Mouse (Mus musculus) frontal cortex, postnatal 14 days (tissue): Measurements from ENCODE around the gene Cngb1.
"Not testable (repeated sequence)": the region's sequence is repeated elsewhere in the genome, so short reads cannot be mapped to it uniquely, and the experiment has no call there.

Experiments
- DNase-seq, 2 experiments: peaks; one replicate each; pipeline ENCODE4 v3.0.0; 2022; ENCODE audit warnings: low spot score in 2 of 2

Cngb1 gene

DNA sequence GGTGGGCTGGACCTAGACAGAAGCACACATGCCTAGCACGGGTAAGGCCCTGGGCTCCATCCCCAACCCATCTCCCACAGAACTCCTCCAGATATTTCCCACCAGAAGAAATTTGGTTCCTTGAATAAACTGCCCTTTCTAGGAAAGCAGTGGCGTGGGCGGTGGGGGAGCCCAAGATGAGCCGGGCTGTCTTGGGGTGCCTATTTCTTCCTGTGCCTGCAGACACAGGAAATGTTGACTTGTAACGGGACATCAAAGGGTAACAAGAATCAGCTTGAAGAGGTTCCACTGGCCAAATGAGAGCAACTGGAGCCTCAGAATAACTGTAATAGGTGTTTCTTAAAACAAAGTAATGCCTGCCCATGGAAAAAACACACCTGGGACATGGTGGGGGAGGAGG is 59.1 kb downstream of the Cngb1 start:
- DNase-seq = no peak

GRCm38 (mm10) chr8:95245180-95245579 is 61.2 kb downstream of the Cngb1 start:
- no peak for DNase-seq

- DNase-seq = no peak
These were observed 62.5 kb downstream of the Cngb1 start for GRCm38 (mm10) chr8:95243853-95244252.

GRCm38 (mm10) chr8:95242826-95243571 is 63.4 kb downstream of the Cngb1 start:
- DNase-seq = peak; percentile 12 to 28

DNA sequence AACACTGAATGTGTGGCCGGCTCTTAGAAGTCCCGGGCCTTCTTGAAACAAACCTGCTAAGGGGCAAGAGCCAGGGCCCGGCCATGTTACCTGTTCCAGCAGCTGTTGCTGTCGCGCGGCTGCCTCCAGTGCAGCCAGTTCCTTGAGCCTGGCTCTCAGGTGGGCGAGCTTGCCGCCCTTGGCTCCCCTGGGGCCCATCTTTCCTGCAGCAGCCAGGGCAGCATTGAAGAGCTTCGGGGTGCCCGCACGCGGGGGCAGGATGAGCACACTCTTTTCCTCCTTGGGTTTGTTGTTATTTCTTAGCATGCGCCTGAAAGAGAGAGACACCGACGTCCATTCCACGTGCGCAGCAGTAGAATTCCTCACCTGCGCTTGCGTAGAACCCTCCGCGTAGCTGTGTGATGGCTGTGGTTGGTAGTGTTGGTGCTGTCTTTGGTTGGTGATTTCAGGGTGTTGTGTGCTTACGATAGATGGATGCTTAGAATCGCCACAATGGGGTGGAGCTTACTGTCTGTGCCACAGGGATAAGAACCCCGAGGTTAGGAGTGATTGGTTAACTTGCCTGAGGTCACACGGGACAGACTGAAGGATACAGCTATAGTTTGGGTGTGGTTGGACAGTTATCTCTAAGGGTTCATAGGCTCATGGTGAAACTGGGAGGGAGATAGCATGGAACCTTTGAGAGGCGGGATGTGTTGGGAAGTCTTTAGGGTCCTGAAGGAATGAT is 64.1 kb downstream of the Cngb1 start:
- DNase-seq = no peak

GRCm38 (mm10) chr8:95235683-95236082 is 70.7 kb downstream of the Cngb1 start:
- peak; percentile 43 to 79 for DNase-seq

- DNase-seq = not testable (repeated sequence)
These were observed 76.3 kb downstream of the Cngb1 start for GRCm38 (mm10) chr8:95230086-95230485.

DNA sequence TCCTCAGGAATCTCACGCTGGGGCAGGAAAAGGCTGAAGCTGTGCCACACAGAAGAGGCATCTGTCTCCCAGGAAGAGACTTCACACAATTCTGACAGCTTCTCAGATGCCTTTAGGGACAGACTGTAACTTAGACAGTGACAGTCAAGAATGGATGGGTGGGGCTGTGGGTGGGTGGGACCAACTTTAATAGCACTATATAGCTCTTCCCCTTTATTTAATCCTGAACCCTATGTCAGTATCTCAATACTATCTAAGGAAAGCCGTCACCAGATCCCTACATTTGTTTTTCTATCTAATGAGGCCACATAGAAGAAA is 79.3 kb downstream of the Cngb1 start:
- DNase-seq = no peak

- no peak for DNase-seq
These were observed 79.9 kb downstream of the Cngb1 start for GRCm38 (mm10) chr8:95226251-95227150.

DNA sequence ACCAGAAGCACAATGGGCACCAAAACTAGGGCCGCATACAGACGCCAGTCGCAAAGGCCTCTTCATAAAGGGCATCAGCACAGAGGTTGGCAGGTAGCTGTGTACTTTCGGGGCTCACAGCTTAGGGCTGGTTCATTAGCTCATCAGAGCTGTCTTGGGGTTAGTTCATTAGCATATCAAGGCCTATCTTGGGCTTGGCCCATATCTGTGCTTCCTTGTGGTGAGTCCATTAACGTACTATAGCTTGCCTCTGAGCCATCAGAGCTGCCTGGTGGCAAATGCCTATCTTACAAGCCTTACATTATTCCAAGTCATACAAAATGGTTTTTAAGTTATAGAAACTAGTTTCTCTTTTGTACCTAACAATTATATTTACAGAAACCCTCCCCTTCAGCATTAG is 82.4 kb downstream of the Cngb1 start:
- no peak for DNase-seq

DNA sequence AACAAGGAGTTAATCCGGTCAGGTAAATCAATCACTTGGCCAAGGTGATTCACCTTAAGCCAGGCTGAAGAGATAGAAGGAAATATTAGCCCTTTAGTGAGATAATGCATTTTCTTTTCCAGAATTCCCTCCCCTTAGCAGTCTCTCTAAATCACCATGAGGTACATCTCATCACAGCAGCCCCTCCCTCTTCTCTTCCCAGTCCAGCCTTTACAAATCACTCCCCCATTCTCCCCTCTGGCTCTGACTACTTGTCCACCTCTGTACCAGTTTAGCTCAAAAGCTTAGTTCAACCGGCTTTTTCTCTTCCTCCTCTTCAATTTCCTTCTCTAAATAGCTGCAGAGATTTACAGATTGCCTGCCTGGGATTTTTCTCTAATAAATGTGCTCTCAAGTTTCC is 85.3 kb downstream of the Cngb1 start:
- DNase-seq = no peak

DNA sequence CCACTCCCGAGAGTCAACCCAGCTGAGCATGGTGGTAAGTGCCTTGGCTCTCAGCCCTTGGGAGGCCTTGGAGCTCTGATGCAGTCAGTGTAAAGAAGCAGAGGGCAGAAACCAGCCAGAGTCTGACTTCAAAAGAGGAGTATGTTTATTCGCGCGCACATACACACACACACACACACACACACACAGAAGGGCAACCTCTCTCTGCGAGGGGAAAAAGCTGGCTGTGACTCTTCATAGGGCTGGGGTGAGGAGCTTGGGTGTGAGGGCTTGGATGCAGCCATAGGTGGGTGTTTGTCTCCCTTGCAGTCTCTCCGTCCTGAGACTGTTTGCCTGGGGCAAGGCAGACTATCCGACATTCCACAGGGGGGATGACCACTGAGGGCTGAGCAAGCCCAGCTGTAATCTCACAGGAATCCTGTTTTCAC is 85.8 kb downstream of the Cngb1 start:
- no peak for DNase-seq

DNA sequence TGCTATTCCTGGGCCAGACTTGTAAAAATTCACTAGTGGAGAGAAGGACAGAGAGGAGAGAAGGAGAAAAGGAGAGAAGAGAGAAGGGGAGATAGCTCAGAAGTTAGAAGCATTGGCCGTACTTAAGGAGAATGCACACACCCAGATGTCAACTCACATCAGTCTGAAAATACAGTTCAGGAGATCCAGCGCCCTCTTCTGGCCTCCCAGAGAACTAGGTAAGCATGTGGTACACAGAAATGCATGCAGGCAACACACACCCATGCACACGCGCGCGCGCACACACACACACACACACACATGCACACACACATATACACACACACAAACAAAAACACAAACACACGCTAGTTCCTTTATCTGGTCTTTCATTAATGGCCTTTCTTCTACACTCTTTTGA is 86.8 kb downstream of the Cngb1 start:
- DNase-seq = no peak

DNA sequence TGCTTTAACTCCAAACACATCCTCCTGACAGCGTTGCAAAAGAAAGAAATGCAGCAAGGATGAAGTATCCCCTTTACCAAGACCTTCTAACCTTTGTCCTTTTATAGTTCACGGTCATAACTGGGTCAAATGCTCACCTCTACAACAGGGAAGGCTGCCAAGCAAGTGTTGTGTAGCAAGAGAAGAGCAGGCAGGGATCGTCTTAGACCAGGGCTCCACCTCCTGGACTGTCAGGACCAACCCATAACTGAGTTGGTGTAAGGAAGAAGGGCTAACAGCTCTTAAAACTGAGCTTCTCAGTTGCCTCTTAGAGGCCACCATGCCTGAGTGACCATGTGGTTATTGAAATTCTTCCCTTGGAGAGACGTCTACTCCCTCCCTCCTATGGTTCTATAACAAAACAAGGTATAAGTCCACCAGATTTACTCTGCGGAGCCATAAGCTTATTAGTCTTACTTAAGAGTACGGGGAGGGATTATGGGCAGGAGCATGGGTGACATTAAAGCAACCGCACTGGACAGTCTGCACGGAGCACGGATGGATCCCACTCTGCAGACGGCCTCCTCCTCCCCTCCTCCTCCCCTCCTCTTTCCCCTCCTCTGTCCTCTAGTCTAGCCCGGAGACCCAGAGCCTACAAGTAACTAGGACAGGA is 90.5 kb downstream of the Cngb1 start:
- no peak for DNase-seq

- no peak for DNase-seq
These were observed 96.5 kb downstream of the Cngb1 start for GRCm38 (mm10) chr8:95209924-95210323.

GRCm38 (mm10) chr8:95205946-95206345 is 100.4 kb downstream of the Cngb1 start:
- no peak for DNase-seq

DNA sequence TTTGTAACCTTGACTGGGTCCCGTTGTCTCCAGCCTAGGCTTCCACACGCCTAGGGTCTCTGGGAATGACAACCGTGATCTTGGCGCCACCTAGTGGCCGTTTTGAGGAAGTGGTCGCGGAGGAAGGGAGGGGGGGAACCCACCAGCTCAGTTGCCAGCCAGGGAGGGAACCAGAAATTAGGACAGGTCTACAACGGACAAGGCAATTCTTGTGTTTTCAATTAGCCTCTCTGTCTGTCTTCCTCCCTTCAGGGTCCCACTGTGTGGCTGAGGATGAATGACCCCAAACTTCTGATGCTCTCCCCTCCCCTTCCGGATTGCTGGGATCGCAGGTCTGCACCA is 102.4 kb downstream of the Cngb1 start:
- DNase-seq = peak; percentile 32 to 71

DNA sequence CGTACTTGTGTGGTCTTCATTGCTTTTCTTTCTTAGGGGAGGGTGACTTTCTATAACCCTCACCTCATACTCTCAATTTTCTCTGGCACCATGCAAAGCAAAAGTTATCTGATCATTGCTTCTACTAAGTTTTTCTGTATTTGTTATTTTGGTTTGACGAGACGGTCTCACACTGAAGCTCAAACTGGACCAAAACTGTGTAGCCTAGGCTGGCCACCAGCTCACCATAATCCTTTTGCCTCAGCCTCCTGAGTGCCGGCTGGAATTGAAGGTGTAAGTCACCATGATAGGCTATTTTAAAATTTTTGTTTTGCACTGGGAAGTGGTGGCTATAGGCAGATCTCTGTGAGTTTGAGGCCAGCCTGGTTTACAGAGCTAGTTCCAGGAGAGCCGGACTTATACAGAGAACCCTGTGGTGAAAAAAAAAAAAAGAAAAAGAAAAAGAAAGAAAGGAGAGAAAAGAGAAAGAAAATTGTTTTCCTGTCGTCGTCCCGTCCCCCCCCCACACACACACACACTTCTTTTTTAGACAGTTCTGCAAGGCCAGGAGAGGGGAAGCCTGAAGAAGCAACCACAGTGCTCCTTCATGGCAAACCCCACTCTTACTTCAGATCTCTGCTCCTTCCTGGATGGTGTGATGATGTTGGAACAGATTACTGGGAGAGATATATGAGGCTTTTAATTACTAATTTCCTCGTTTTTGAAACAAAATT is 102.9 kb downstream of the Cngb1 start:
- no peak for DNase-seq

- no peak for DNase-seq
These were observed 103.6 kb downstream of the Cngb1 start, which contains the start of gene Kifc3 for GRCm38 (mm10) chr8:95202649-95203275. Kifc3 (minus strand) TSS chr8:95202812.

GRCm38 (mm10) chr8:95202056-95202570 is 104.3 kb downstream of the Cngb1 start:
- no peak for DNase-seq

DNA sequence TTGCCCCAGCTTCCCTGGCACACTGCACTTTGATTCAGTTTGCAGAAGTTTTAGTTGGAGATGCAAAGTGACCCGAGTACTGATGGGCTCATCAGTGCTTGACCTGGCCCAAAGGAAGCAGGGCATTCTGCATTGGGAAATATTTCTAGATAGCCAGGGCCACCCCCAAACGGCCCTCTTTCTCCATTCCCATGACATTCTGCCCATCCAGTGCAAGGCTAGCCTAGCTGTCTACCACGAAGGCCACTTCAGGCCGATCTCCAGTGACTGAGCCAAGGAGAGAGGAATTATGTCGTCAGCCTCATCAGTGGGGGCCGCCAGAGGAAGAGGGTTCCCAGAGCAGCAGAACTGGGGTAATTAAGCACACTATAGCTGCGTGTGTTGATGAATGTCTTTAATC is 104.9 kb downstream of the Cngb1 start:
- DNase-seq = no peak
